Mouse (Mus musculus) midbrain, embryonic 10.5 days (tissue): ENCODE data around the gene Klhl1. TPM values are rescaled to one million over a fixed set of nuclear protein-coding genes. Genes with fewer than 3 reads are reported as not detected.
A peak's percentile ranks its signal among the peaks of the same experiment; 100 is the strongest.
"Not testable (repeated sequence)": the region's sequence is repeated elsewhere in the genome, so short reads cannot be mapped to it uniquely, and the experiment has no call there.

Source experiments
- DNase-seq: peaks from one replicate; pipeline ENCODE4 v3.0.0-alpha.2; 2017; ENCODE audit warnings: low spot score
- H3K27ac ChIP-seq: fragments of 300-500 bp; sonication (generic); replicated peaks from 2 replicates; pipeline ENCODE4 v1.5.1; 2016; ENCODE audit warnings: mild to moderate bottlenecking
- H3K27me3 ChIP-seq: fragments of 300-500 bp; sonication (generic); 2 replicates; pipeline ENCODE4 v1.6.1; 2016; ENCODE audit warnings: low read depth, mild to moderate bottlenecking; ENCODE audit not compliant: poor library complexity, severe bottlenecking
- H3K36me3 ChIP-seq: fragments of 300-500 bp; sonication (generic); 2 replicates; pipeline ENCODE4 v1.6.1; 2016; ENCODE audit warnings: mild to moderate bottlenecking, moderate library complexity
- H3K4me1 ChIP-seq: fragments of 300-500 bp; sonication (generic); 2 replicates; pipeline ENCODE4 v1.6.1; 2016
- H3K4me3 ChIP-seq: fragments of 300-500 bp; sonication (generic); 2 replicates; pipeline ENCODE4 v1.5.1; 2016; ENCODE audit warnings: mild to moderate bottlenecking, moderate library complexity
- H3K9me3 ChIP-seq: fragments of 300-500 bp; sonication (generic); replicated peaks from 2 replicates; pipeline ENCODE4 v1.6.1; 2016; ENCODE audit warnings: mild to moderate bottlenecking
- WGBS: fragments of 180-500 bp; shearing (Covaris S2); methylation state at CpG from one replicate; pipeline ENCODE4 v1.1.7; 2016; 5-methylcytosine and 5-hydroxymethylcytosine counted together
- polyA plus RNA-seq: library from polyadenylated mRNA; unstranded; fragments of >200 nt; fragmentation: Nextera tagmentation; extraction: Ambion mirVana; gene quantifications from 2 replicates; pipeline ENCODE4 v1.2.1, GENCODE M21; 2016

Gene Klhl1
- polyA plus RNA-seq, 1 experiment from 2014 or later, result 0.96 TPM

DNA sequence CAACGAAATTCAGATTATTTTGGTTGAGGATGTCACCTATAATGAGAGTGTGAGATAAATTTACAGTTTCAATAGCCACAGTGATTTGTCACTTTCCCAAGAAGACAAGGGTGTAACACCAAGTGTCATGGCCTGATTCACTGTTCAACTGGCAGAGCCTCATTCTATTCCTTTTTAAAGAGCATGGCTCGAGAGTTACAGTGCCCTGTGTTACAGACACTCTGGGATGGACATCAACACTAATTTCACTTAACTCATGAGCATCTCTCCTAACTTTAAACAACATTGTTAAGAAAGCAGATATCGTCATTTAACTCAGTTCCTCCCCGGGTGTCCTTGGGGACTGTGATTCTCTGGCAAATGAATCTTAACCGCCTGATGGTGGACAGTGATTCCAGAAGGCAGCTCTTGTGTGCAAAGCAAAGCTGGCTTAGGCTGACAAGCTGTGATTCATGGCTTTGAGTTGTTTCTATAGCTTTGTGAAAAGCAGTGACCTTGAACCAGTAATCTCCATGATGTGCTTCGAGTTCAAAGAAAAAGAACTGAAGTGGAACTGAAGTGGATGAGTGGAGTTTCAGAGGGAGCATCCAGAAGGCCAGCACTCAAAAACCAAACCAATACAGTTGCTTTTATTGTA, 301.0 kb downstream of the Klhl1 start:
- peak; percentile 27 for DNase-seq
- Histone ChIP-seq H3K4me3 (no peak overlapping the region), H3K4me1 (peaks cover 8% of the 10 kb centered on the region; the same call in 1 of the 2 replicates), H3K27me3 (no peaks in the 10 kb centered on the region), H3K27ac (no peak overlapping the region), H3K9me3 (no peaks in the 10 kb centered on the region), H3K36me3 (no peaks in the 10 kb centered on the region)
- 51% methylated on average over 6 of the region's 6 CpGs for WGBS

DNA sequence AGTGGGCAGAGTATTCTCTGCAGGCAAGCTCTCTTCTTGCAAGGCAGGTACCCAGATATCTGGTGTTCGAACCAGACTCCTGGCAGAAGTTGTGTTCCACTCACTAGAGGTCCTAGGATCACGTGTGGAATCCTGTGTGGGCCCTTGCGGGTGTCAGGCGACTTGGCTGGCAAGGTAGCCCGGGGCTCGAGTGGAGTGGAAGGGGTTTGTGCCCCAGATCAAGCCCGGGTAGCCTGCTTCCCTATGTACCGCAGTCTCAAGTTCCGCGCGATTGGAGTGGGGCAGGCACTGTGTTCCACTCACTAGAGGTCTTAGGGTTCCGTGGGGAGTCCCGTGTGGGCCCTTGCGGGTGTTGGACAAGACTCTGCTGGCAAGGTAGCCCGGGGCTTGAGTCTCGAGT, 324.1 kb downstream of the Klhl1 start:
- H3K36me3 ChIP-seq, H3K27me3 ChIP-seq: not testable (repeated sequence)
- WGBS, result 92% methylated on average over 14 of the region's 16 CpGs

DNA sequence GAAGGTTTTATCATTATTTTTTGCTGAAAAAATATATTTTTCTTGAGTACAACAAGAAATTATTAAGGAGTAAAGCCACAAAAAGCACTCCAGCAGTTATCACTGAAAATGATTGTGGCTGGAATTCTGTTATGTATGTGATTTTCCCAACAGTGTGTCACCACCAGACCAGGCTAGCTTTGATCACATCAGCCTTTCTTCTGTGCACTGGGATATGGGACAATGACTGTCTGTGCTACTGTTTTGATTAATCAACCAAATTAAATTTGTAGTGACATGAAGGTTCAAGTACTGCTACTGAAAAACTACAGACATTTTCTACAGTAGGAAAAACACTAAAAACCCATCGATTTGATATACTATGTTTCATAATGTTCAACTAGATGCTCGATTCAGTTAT, 344.4 kb downstream of the Klhl1 start:
- Histone ChIP-seq H3K9me3 (no peaks in the 10 kb centered on the region), H3K27me3 (no peaks in the 10 kb centered on the region), H3K4me3 (no peak overlapping the region), H3K4me1 (no peaks in the 10 kb centered on the region), H3K27ac (no peak overlapping the region), H3K36me3 (no peaks in the 10 kb centered on the region)
- no peak for DNase-seq
- 79% methylated on average over 2 of the region's 2 CpGs for whole genome bisulfite sequencing

More for the DNA sequence above, 324.1 kb downstream of the Klhl1 start:
- not testable (repeated sequence) for H3K4me3 ChIP-seq, H3K27ac ChIP-seq, H3K9me3 ChIP-seq, H3K4me1 ChIP-seq, DNase-seq

DNA sequence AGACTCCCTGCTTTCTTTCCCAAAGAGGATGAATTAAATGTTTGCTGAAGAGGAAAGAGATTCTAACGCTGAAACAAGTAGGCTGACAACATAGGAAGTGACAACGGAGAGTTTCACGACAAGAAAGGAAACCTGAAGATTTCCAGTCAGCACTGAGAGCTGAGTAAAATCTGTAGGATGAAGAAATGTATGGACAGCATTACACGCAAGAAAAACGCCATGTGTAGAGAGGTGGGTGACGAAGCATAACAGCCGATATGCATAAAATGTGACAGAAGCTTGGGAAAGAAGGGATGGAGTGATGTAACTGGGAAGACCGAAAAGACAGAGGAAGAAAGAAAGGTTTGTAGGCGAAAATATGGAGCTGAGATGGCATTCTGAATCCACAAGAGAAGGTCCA, 375.8 kb downstream of the Klhl1 start:
- no peak for DNase-seq
- H3K27ac ChIP-seq, result no peak overlapping the region
- H3K36me3 ChIP-seq, result no peaks in the 10 kb centered on the region
- H3K4me3 ChIP-seq, result no peak overlapping the region
- H3K27me3 ChIP-seq, result no peaks in the 10 kb centered on the region
- H3K9me3 ChIP-seq, result no peaks in the 10 kb centered on the region
- 77% methylated on average over 9 of the region's 9 CpGs for WGBS
- no peaks in the 10 kb centered on the region for H3K4me1 ChIP-seq

DNA sequence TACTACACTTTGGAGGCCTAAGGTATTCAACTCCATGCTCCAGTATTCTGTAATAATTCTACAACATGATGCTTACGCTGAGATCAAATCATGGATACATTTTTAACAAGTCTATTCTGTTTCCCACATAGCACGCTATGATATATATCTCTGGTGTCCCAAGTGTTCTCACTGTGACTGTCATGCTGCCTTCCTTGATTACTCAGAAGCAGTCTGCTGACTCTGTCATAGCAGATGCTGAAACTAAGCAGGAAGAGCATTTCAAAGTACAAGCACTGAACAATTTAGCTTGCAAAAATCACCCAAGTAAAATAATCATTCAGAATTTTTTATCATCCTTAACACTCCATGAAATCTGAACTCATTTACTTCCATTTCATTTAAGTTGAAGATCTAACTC, 378.7 kb downstream of the Klhl1 start:
- H3K9me3 ChIP-seq, result no peaks in the 10 kb centered on the region
- WGBS, result 94% methylated on average over 2 of the region's 2 CpGs
- no peak overlapping the region for H3K4me3 ChIP-seq
- no peaks in the 10 kb centered on the region for H3K27me3 ChIP-seq
- H3K36me3 ChIP-seq, result no peaks in the 10 kb centered on the region
- H3K4me1 ChIP-seq, result no peaks in the 10 kb centered on the region
- no peak for DNase-seq
- no peak overlapping the region for H3K27ac ChIP-seq

DNA sequence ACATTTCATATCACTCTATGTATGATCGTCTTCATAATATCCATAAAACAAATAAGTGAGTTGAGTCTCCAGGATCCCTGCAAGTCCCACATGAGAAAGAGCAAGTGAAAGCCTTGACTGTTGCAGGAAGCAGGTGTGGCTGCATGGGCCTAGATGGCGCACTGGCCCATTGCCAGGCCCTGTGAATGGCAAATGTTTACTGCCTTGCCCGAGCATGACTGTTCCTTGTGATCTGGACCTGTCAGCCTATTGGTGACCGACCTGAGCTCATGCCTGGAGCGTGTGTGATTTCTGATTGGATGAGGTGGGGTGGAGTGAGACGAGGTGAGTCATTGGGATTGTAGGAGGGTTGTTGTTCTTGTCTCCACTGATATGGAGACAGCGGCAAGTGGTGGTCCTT, 411.5 kb downstream of the Klhl1 start:
- no peak for DNase-seq
- no peaks in the 10 kb centered on the region for H3K36me3 ChIP-seq
- H3K9me3 ChIP-seq, result no peaks in the 10 kb centered on the region
- H3K4me3 ChIP-seq, result no peak overlapping the region
- no peak overlapping the region for H3K27ac ChIP-seq
- no peaks in the 10 kb centered on the region for H3K4me1 ChIP-seq
- WGBS, result 84% methylated on average over 7 of the region's 7 CpGs
- H3K27me3 ChIP-seq, result no peaks in the 10 kb centered on the region

DNA sequence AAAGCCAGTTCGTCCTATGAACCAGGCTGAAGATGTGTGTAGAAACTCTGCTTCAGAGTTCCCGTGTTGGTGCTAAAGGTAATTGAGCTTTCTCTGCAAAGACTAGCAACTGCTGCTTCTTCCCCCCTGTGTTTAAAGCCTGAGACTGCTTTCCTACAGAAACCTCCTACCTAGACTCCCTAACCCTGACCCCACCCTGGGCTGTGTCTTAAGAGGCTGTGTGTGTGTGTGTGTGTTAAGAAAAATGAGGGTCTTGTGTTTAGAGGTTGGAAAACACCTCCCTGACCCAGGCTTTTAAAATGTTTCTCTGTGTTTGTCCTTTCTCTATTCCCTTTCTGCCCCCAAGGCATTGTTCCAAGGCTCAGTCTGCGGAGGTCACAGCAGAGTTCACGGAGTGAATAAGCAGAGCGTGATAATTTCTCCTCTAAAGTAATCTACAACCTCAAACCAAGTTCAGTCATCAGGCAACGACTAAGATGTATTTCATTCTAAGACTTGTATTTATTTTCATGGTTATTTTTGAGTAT, 437.2 kb downstream of the Klhl1 start:
- H3K9me3 ChIP-seq, result no peaks in the 10 kb centered on the region
- no peaks in the 10 kb centered on the region for H3K27me3 ChIP-seq
- WGBS, result 26% methylated on average over 6 of the region's 6 CpGs
- H3K36me3 ChIP-seq, result no peaks in the 10 kb centered on the region
- peak; percentile 20 for DNase-seq
- peaks cover 13% of the 10 kb centered on the region for H3K4me1 ChIP-seq
- H3K27ac ChIP-seq, result peak overlapping the region; percentile 71
- H3K4me3 ChIP-seq, result no peak overlapping the region

DNA sequence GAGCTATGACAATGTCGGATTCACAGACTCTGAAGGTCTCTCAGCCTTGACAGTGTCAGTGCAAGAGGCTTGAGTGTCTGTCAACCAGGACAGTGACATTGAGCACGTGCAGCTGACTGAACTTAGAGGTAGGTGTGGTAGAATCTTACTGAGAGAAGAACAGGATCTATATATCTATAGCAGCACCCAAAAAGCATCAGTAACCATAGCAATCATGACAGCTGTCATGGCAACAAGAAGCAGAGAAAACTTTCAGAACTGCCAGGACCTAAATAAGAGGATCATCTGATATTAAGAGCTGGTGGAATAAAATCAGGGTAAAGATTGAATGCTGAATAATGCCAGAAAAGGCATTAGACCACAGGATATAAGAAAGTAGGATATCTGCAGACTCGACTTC, 453.0 kb downstream of the Klhl1 start:
- no peak overlapping the region for H3K27ac ChIP-seq
- no peak for DNase-seq
- no peaks in the 10 kb centered on the region for H3K36me3 ChIP-seq
- no peaks in the 10 kb centered on the region for H3K9me3 ChIP-seq
- H3K27me3 ChIP-seq, result no peaks in the 10 kb centered on the region
- WGBS, result 79% methylated on average over 3 of the region's 3 CpGs
- no peak overlapping the region for H3K4me3 ChIP-seq
- H3K4me1 ChIP-seq, result no peaks in the 10 kb centered on the region
